Mouse (Mus musculus): ENCODE data around the gene Fbxo45. TPM values are rescaled to one million over a fixed set of nuclear protein-coding genes. Genes with fewer than 3 reads are reported as not detected.
A peak's percentile ranks its signal among the peaks of the same experiment; 100 is the strongest.

Fbxo45 gene
- polyA plus RNA-seq (2014; fragmentation: Nextera tagmentation; extraction: Ambion mirVana), result 9.2 and 10.2 TPM in 2 replicates

GRCm38 (mm10) chr16:32246952-32247370 lies at the start of gene Fbxo45, which contains the start of gene Wdr53:
TSS of gene Fbxo45 (minus strand) at chr16:32247158.
TSS of gene Wdr53 (plus strand) at chr16:32247227.
- H3K9me3 ChIP-seq (ENCODE audit: control insufficient read depth, low read length), result no peaks in the 10 kb centered on the region
- DNase-seq (ENCODE audit: low spot score) (peak; percentile 95), ATAC-seq (replicated peaks; ENCODE audit: low FRiP score, low TSS enrichment, low read depth) (peak; percentile 98)
- H3K9ac ChIP-seq (ENCODE audit: low read length), result peak within 1 kb of the TSS; percentile 82
- H3K27ac ChIP-seq (ENCODE audit: low read depth), result peak within 1 kb of the TSS; percentile 84
- H3K36me3 ChIP-seq (ENCODE audit: control insufficient read depth, insufficient read depth, low read length), result peaks cover 3% of the 10 kb centered on the region; the same call in 1 of the 2 replicates
- H3K4me3 ChIP-seq (ENCODE audit: low read depth, low read length), result peak within 1 kb of the TSS; percentile 96
- peaks cover 16% of the 10 kb centered on the region for H3K4me1 ChIP-seq (replicated peaks; ENCODE audit: control insufficient read depth, insufficient read depth, low read length)
- peak within 1 kb of the TSS; percentile 72 for H3K4me2 ChIP-seq (ENCODE audit: low read length)
- no peaks in the 10 kb centered on the region for H3K27me3 ChIP-seq (replicated peaks; ENCODE audit: control insufficient read depth, insufficient read depth, low read length)
- WGBS, result under 1% methylated on average over 46 of the region's 48 CpGs

GRCm38 (mm10) chr16:32291821-32292220 lies 44.9 kb upstream of the Fbxo45 start:
- ATAC-seq (replicated peaks; ENCODE audit: low FRiP score, low TSS enrichment, low read depth) (no peak), DNase-seq (ENCODE audit: low spot score) (no peak)
- no peak overlapping the region for H3K9ac ChIP-seq (ENCODE audit: low read length)
- H3K27me3 ChIP-seq (replicated peaks; ENCODE audit: control insufficient read depth, insufficient read depth, low read length), result no peaks in the 10 kb centered on the region
- no peaks in the 10 kb centered on the region for H3K4me1 ChIP-seq (replicated peaks; ENCODE audit: control insufficient read depth, insufficient read depth, low read length)
- no peak overlapping the region for H3K4me3 ChIP-seq (ENCODE audit: low read depth, low read length)
- 0 out of 2 replicates have a peak, but pooled peaks cover 4% of the 10 kb centered on the region for H3K9me3 ChIP-seq (ENCODE audit: control insufficient read depth, low read length)
- 92% methylated on average over 4 of the region's 4 CpGs for WGBS
- H3K36me3 ChIP-seq (ENCODE audit: control insufficient read depth, insufficient read depth, low read length), result peaks cover 59% of the 10 kb centered on the region
- H3K27ac ChIP-seq (ENCODE audit: low read depth), result no peak overlapping the region
- H3K4me2 ChIP-seq (ENCODE audit: low read length), result no peak overlapping the region

- no peak overlapping the region for H3K4me2 ChIP-seq (ENCODE audit: low read length)
- ATAC-seq (replicated peaks; ENCODE audit: low FRiP score, low TSS enrichment, low read depth) (no peak), DNase-seq (ENCODE audit: low spot score) (no peak)
- no peak overlapping the region for H3K27ac ChIP-seq (ENCODE audit: low read depth)
- no peak overlapping the region for H3K4me3 ChIP-seq (ENCODE audit: low read depth, low read length)
- peaks cover 7% of the 10 kb centered on the region for H3K4me1 ChIP-seq (replicated peaks; ENCODE audit: control insufficient read depth, insufficient read depth, low read length)
- peaks cover 7% of the 10 kb centered on the region; the same call in 1 of the 2 replicates for H3K9me3 ChIP-seq (ENCODE audit: control insufficient read depth, low read length)
- H3K36me3 ChIP-seq (ENCODE audit: control insufficient read depth, insufficient read depth, low read length), result peaks cover 60% of the 10 kb centered on the region
- H3K27me3 ChIP-seq (replicated peaks; ENCODE audit: control insufficient read depth, insufficient read depth, low read length), result no peaks in the 10 kb centered on the region
- H3K9ac ChIP-seq (ENCODE audit: low read length), result no peak overlapping the region
These were observed 35.6 kb upstream of the Fbxo45 start for GRCm38 (mm10) chr16:32282608-32283007.

- no peaks in the 10 kb centered on the region for H3K27me3 ChIP-seq (replicated peaks; ENCODE audit: control insufficient read depth, insufficient read depth, low read length)
- WGBS, result 93% methylated on average over 8 of the region's 8 CpGs
- peaks cover 37% of the 10 kb centered on the region for H3K36me3 ChIP-seq (ENCODE audit: control insufficient read depth, insufficient read depth, low read length)
- DNase-seq (ENCODE audit: low spot score), result no peak
- no peak overlapping the region for H3K27ac ChIP-seq (ENCODE audit: low read depth)
- peaks cover 7% of the 10 kb centered on the region for H3K4me1 ChIP-seq (replicated peaks; ENCODE audit: control insufficient read depth, insufficient read depth, low read length)
- H3K9ac ChIP-seq (ENCODE audit: low read length), result no peak overlapping the region
- H3K4me2 ChIP-seq (ENCODE audit: low read length), result 0 out of 2 replicates have a peak overlapping the region, but pooled peaks have one; percentile 8
- no peak for ATAC-seq (replicated peaks; ENCODE audit: low FRiP score, low TSS enrichment, low read depth)
- peaks cover 7% of the 10 kb centered on the region; the same call in 1 of the 2 replicates for H3K9me3 ChIP-seq (ENCODE audit: control insufficient read depth, low read length)
- no peak overlapping the region for H3K4me3 ChIP-seq (ENCODE audit: low read depth, low read length)
These were observed 33.3 kb upstream of the Fbxo45 start for GRCm38 (mm10) chr16:32280211-32280610.

- Histone ChIP-seq H3K9ac (ENCODE audit: low read length) (peak overlapping the region; percentile 96), H3K9me3 (ENCODE audit: control insufficient read depth, low read length) (peaks cover 7% of the 10 kb centered on the region; the same call in 1 of the 2 replicates), H3K4me2 (ENCODE audit: low read length) (peak overlapping the region; percentile 62), H3K27me3 (replicated peaks; ENCODE audit: control insufficient read depth, insufficient read depth, low read length) (no peaks in the 10 kb centered on the region), H3K27ac (ENCODE audit: low read depth) (0 out of 2 replicates have a peak overlapping the region, but pooled peaks have one; percentile 98), H3K4me1 (replicated peaks; ENCODE audit: control insufficient read depth, insufficient read depth, low read length) (peaks cover 7% of the 10 kb centered on the region), H3K4me3 (ENCODE audit: low read depth, low read length) (peak overlapping the region; percentile 77), H3K36me3 (ENCODE audit: control insufficient read depth, insufficient read depth, low read length) (peaks cover 19% of the 10 kb centered on the region)
- WGBS, result 50% methylated on average over 7 of the region's 7 CpGs
- DNase-seq (ENCODE audit: low spot score) (no peak), ATAC-seq (replicated peaks; ENCODE audit: low FRiP score, low TSS enrichment, low read depth) (no peak)
These were observed 31.4 kb upstream of the Fbxo45 start for GRCm38 (mm10) chr16:32278396-32278795.

- H3K36me3 ChIP-seq (ENCODE audit: control insufficient read depth, insufficient read depth, low read length), result peaks cover 11% of the 10 kb centered on the region; the same call in 1 of the 2 replicates
- peak within 1 kb of the TSS; percentile 62 for H3K4me2 ChIP-seq (ENCODE audit: low read length)
- DNase-seq (ENCODE audit: low spot score), result peak; percentile 94
- peak within 1 kb of the TSS; percentile 98 for H3K27ac ChIP-seq (ENCODE audit: low read depth)
- under 1% methylated on average over 75 of the region's 75 CpGs for WGBS
- ATAC-seq (replicated peaks; ENCODE audit: low FRiP score, low TSS enrichment, low read depth), result peak; percentile 92
- H3K9me3 ChIP-seq (ENCODE audit: control insufficient read depth, low read length), result peaks cover 7% of the 10 kb centered on the region; the same call in 1 of the 2 replicates
- H3K27me3 ChIP-seq (replicated peaks; ENCODE audit: control insufficient read depth, insufficient read depth, low read length), result no peaks in the 10 kb centered on the region
- H3K9ac ChIP-seq (ENCODE audit: low read length), result peak within 1 kb of the TSS; percentile 96
- H3K4me3 ChIP-seq (ENCODE audit: low read depth, low read length), result peak within 1 kb of the TSS; percentile 77
- H3K4me1 ChIP-seq (replicated peaks; ENCODE audit: control insufficient read depth, insufficient read depth, low read length), result peaks cover 7% of the 10 kb centered on the region
These were observed 30.6 kb upstream of the Fbxo45 start, which contains the start of gene Rnf168 for GRCm38 (mm10) chr16:32277308-32278256. TSS of gene Rnf168 (plus strand) at chr16:32277459.

GRCm38 (mm10) chr16:32275830-32276229 lies 28.9 kb upstream of the Fbxo45 start:
- DNase-seq (ENCODE audit: low spot score), result no peak
- 0 out of 2 replicates have a peak, but pooled peaks cover 4% of the 10 kb centered on the region for H3K36me3 ChIP-seq (ENCODE audit: control insufficient read depth, insufficient read depth, low read length)
- ATAC-seq (replicated peaks; ENCODE audit: low FRiP score, low TSS enrichment, low read depth), result no peak
- peaks cover 7% of the 10 kb centered on the region for H3K4me1 ChIP-seq (replicated peaks; ENCODE audit: control insufficient read depth, insufficient read depth, low read length)
- 85% methylated on average over 1 of the region's 1 CpGs for WGBS
- H3K4me3 ChIP-seq (ENCODE audit: low read depth, low read length), result no peak overlapping the region
- H3K27me3 ChIP-seq (replicated peaks; ENCODE audit: control insufficient read depth, insufficient read depth, low read length), result no peaks in the 10 kb centered on the region
- H3K27ac ChIP-seq (ENCODE audit: low read depth), result no peak overlapping the region
- no peak overlapping the region for H3K9ac ChIP-seq (ENCODE audit: low read length)
- H3K9me3 ChIP-seq (ENCODE audit: control insufficient read depth, low read length), result peaks cover 7% of the 10 kb centered on the region; the same call in 1 of the 2 replicates
- no peak overlapping the region for H3K4me2 ChIP-seq (ENCODE audit: low read length)

- Histone ChIP-seq H3K36me3 (ENCODE audit: control insufficient read depth, insufficient read depth, low read length) (0 out of 2 replicates have a peak, but pooled peaks cover 1% of the 10 kb centered on the region), H3K27ac (ENCODE audit: low read depth) (no peak overlapping the region), H3K9ac (ENCODE audit: low read length) (no peak overlapping the region), H3K4me1 (replicated peaks; ENCODE audit: control insufficient read depth, insufficient read depth, low read length) (peaks cover 7% of the 10 kb centered on the region), H3K4me2 (ENCODE audit: low read length) (no peak overlapping the region), H3K4me3 (ENCODE audit: low read depth, low read length) (no peak overlapping the region), H3K27me3 (replicated peaks; ENCODE audit: control insufficient read depth, insufficient read depth, low read length) (no peaks in the 10 kb centered on the region), H3K9me3 (ENCODE audit: control insufficient read depth, low read length) (peaks cover 4% of the 10 kb centered on the region; the same call in 1 of the 2 replicates)
- 92% methylated on average over 6 of the region's 6 CpGs for WGBS
- DNase-seq (ENCODE audit: low spot score) (no peak), ATAC-seq (replicated peaks; ENCODE audit: low FRiP score, low TSS enrichment, low read depth) (no peak)
These were observed 28.1 kb upstream of the Fbxo45 start for GRCm38 (mm10) chr16:32275041-32275440.

Measured in intestine, embryonic 14.5 days (tissue).